Mouse (Mus musculus): Measurements from ENCODE around the gene Dkc1.
"Not testable (repeated sequence)": the region's sequence is repeated elsewhere in the genome, so short reads cannot be mapped to it uniquely, and the experiment has no call there.

The Dkc1 gene

DNA sequence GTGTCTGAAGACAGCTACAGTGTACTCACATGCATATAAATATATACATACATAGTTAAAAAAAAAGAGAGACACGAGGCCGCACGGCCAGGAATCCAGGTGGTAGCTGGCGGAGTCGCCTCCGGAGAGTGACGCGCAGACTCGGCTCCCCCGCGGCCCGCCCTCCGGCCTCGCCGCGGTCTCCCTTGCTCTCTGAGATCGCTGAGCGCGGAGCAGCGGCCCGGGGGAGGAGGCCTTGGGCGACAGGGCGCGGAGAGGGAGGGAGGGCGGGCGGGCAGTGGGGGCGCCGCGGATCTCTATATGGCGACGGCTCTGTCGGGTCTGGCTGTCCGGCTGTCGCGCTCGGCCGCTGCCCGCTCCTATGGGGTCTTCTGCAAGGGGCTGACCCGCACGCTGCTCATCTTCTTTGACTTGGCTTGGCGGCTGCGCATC is 47.5 kb downstream of the Dkc1 start:
- DNase-seq (ENCODE audit: low spot score), result not testable (repeated sequence)

DNA sequence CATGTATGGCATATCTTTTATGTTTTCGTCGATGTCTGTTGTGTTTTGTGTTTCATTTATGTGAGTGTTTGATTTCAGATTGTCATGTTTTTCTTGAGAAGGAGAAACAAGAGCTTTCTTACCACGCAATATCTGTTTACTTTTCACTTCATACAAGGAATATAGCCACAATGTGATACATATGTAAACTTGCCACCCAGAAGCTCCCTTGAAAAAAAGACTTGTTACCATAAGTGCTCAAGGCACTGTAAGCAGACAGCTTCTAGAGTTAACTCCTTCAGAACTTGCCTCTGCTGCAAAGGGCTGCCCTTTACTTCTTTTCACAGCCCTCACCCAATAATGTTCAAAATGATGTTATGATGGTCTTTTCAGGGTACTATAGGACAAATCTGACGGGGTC is 52.8 kb downstream of the Dkc1 start:
- DNase-seq (ENCODE audit: low spot score), result no peak

DNA sequence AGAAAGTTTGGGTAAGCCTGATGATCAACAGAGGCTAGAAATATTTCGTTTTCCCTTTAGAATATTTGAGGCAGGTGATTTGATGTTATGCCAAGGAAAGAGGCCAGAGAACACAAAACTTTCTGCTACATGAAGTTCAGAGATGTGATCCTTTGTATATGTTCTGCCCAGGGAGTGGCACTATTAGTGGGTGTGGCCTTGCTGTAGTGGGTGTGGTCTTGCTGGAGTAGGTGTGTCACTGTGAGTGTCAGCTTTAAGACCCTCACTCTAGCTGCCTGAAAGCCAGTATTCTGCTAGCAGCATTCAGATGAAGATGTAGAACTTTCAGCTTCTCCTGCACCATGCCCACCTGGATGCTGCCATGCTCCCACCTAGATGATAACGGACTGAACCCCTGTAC is 54.6 kb downstream of the Dkc1 start:
- no peak for DNase-seq (ENCODE audit: low spot score)

DNA sequence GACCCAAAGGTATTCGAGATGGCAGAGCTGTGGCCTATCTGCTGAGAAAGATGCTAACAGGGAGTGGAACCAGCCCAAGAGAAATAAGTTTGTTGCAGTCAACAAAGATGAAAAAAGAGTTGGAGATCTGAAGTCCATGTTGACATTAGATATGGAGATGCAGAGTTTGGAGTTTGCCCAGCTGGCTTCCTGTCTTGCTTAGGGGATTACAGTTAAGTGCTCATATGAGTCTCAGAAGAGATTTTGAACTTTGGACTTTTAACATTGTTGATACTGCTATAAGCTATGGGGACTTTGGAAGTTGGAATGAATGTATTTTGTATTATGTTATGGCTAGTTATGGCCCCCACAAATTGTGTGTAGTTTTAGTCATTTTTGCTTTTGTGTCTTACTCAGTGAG is 56.6 kb downstream of the Dkc1 start:
- DNase-seq (ENCODE audit: low spot score), result no peak

DNA sequence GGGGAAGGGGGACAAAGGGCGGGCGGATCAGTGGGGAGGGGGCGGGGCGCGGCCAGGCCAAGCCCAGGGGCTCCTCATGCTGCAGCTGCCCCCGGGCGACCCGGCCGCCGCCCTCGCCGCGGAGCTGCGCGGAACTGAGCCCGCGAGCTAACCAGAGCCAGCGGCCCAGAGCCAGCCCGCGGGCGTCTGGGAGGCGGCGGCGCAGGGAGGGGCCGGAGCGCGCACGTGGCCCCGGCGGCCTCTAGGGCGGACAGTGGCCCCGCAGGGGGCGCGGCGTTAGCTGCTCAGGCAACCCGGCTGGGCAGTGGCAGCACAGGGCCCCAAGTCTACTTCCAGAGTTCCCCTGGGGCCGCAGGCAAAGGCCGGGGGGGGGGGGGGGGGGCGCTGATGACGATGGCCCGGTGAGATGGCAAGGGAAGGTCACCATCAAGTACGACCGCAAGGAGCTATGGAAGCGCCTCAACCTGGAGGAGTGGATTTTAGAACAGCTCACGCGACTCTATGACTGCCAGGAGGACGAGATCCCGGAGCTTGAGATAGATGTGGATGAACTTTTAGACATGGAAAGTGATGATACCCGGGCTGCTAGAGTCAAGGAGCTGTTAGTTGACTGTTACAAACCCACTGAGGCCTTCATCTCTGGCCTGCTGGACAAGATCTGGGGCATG is 60.1 kb downstream of the Dkc1 start:
- peak; percentile 11 for DNase-seq (ENCODE audit: low spot score)

Measured in urinary bladder, postnatal 25 days (tissue).